Mouse (Mus musculus) left cerebral cortex, adult 8-10 months (tissue): ENCODE measurements around the gene Fkbp5. TPM values are rescaled to one million over a fixed set of nuclear protein-coding genes. Genes with fewer than 3 reads are reported as not detected.

Experiments used
- DNase-seq, 2 experiments: peaks; one replicate each; pipeline ENCODE4 v3.0.0; 2022; ENCODE audit warnings: low spot score in 2 of 2
- microRNA-seq, 2 experiments: library from miRNA; unstranded; fragments of <30 nt; microRNA quantifications; one replicate each; pipeline ENCODE4 v1.2.0; 2022
- total RNA-seq, 4 experiments: library from RNA; stranded (reverse); gene quantifications; 2 replicates each; pipeline ENCODE4 v1.2.4; 2022

Gene Fkbp5
- total RNA-seq, 4 experiments from 2014 or later, result 34.6 to 56.0 (median 46.5) TPM

- DNase-seq, result no peak
These were observed 168.0 kb downstream of the Fkbp5 start for GRCm38 (mm10) chr17:28349264-28349880.

Small RNAs within 50 kb of the gene (microRNA-seq; reads per million reads assigned to microRNA genes)
- 0 reads per million in 2 experiments for gene Gm25195
- 0 reads per million in 2 experiments for gene Mir6969

Other genes with a start within 250 kb of the Fkbp5 start
- gene Fance, start 204.0 kb downstream of the Fkbp5 start, total RNA-seq, result 10 to 100 TPM; 29.4 to 31.2 (median 30.5) TPM
- gene Rpl10a, start 189.1 kb downstream of the Fkbp5 start, total RNA-seq, result 100 to 1,000 TPM; 323 to 368 (median 355) TPM
- gene Tead3, start 166.7 kb downstream of the Fkbp5 start, total RNA-seq, result 1 to 10 TPM; 2.3 to 4.0 (median 3.0) TPM
- gene Tulp1, start 152.3 kb downstream of the Fkbp5 start, total RNA-seq, result under 1 TPM in 1 of 4 experiments, not detected in 3; 0.27 TPM
- gene Armc12, start 13.3 kb upstream of the Fkbp5 start, total RNA-seq, result not detected
- gene Clpsl2, start 31.9 kb upstream of the Fkbp5 start, total RNA-seq, result not detected
- gene Clps, start 43.2 kb upstream of the Fkbp5 start, total RNA-seq, result not detected
- gene Lhfpl5, start 58.1 kb upstream of the Fkbp5 start, total RNA-seq, result 1 to 10 TPM; 4.0 to 6.1 (median 5.3) TPM
- gene Srpk1, start 105.2 kb upstream of the Fkbp5 start, total RNA-seq, result 10 to 100 TPM; 81.5 to 96.3 (median 93.3) TPM
- gene Slc26a8, start 172.7 kb upstream of the Fkbp5 start, total RNA-seq, result 1 to 10 TPM; 6.0 to 8.4 (median 6.9) TPM
- gene Mapk14, start 173.8 kb upstream of the Fkbp5 start, total RNA-seq, result 10 to 100 TPM; 70.2 to 84.1 (median 76.9) TPM
- gene AC170998.1, start 208.6 kb upstream of the Fkbp5 start, total RNA-seq, result 1 to 10 TPM; 1.3 to 4.8 (median 1.5) TPM